Mouse (Mus musculus): Measurements from ENCODE around the gene Gm37240. TPM values are rescaled to one million over a fixed set of nuclear protein-coding genes. Genes with fewer than 3 reads are reported as not detected.
A peak's percentile ranks its signal among the peaks of the same experiment; 100 is the strongest.
"Not testable (repeated sequence)": the region's sequence is repeated elsewhere in the genome, so short reads cannot be mapped to it uniquely, and the experiment has no call there.

Gene Gm37240
- total RNA-seq, 2 experiments from 2014 or later, result 38.8 to 39.2 TPM

DNA sequence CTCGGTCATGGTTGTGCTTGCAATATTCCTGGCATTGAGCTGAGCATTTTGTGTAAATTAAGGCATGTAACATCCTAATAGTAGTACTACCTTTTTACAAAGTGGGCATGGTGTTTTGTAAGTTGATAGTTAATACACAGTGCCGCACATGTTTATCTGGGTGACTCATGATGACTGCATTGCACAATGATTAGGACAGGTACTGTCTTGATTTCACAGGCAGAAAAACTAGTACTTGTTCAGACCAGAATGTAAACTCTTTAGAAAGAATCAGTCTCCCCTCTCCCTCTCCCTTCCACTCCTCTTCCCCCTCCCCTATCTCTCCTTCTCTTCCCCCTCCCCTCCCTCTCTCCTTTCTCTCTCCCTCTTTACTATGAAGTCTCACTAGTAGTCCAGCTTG lies 1284.6 kb downstream of the Gm37240 start:
- intact Hi-C loops (cut with DNase I), result no loop called here
- DNase-seq (ENCODE audit: low spot score), result no peak

DNA sequence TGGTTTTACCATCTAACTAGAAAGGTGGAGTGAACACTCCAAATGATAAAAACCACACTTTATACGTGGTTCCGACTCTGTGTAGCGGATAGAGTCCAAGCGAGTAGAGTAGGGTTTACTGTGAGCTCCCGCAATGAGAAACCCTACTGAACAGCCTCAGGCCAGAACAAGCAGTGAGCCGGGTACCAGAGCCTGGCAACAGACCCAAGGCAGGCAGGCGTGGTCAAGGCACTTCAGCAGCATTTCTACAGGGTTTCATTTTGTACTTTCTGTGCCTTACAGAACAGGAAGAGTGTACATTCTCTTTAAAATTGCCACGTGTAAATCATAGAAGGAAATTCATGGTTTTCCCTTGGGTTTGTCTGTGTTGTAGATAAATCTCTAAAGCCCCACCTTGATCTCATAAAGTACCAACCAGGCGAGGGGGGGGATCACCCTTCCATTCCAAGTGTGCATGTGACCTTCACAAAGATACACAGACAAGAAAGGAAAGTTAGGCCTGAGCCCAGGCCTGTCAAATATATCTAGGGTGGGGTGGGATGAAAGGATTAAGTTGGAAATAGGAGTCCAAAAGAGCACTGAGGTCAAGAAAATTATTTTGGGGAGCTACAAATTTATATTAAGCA lies 1285.3 kb downstream of the Gm37240 start:
- DNase-seq (ENCODE audit: low spot score), result no peak
- intact Hi-C loops (cut with DNase I), result no loop called here

GRCm38 (mm10) chr3:84598756-84599155 lies 1288.6 kb downstream of the Gm37240 start:
- DNase-seq (ENCODE audit: low spot score), result no peak
- intact Hi-C loops (cut with DNase I), result no loop called here

DNA sequence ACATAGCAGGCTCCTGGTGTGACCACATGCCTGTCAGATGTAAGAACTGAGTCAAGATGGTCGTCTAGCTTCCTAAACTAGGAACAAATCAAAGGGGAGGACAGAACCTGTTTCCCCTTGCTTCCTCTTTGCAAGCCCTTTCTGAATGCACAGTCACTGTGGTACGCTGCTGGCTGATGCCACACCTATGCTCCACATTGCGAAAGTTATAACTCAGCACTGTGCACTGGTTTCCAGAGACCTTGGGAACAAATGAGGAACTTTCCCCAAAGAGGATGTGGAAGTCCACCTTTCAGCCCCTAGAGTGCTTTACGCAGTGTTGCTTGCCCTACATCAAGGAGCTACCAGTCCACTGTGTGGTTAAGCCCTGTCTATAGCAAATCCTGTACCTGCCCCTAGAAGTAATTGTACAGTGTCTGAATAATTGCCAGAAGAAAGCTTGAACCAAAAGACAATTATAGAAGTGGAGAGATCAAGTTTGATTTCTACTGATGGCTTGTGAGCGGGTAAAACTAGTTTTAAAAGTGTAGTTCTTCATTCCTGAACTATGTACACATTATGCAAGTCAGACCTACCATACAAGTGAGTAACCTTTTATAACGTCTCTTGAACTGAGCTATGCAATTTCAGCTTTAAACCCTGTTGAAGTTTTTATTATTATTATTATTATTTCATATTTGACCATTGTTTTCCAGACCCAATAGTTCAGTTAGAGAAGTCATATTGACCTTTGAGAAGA lies 1289.2 kb downstream of the Gm37240 start:
- intact Hi-C loops (cut with DNase I), result no loop called here
- no peak for DNase-seq (ENCODE audit: low spot score)

- no peak for DNase-seq (ENCODE audit: low spot score)
- intact Hi-C loops (cut with DNase I), result no loop called here
These were observed 1291.6 kb downstream of the Gm37240 start for GRCm38 (mm10) chr3:84595677-84596234.

- intact Hi-C loops (cut with DNase I), result no loop called here
- DNase-seq (ENCODE audit: low spot score), result no peak
These were observed 1292.2 kb downstream of the Gm37240 start for GRCm38 (mm10) chr3:84594894-84595676.

GRCm38 (mm10) chr3:84593274-84593673 lies 1294.0 kb downstream of the Gm37240 start, which contains the start of gene Tigd4:
Tigd4 (plus strand) TSS chr3:84593574.
- intact Hi-C loops (cut with DNase I), result no loop called here
- no peak for DNase-seq (ENCODE audit: low spot score)

DNA sequence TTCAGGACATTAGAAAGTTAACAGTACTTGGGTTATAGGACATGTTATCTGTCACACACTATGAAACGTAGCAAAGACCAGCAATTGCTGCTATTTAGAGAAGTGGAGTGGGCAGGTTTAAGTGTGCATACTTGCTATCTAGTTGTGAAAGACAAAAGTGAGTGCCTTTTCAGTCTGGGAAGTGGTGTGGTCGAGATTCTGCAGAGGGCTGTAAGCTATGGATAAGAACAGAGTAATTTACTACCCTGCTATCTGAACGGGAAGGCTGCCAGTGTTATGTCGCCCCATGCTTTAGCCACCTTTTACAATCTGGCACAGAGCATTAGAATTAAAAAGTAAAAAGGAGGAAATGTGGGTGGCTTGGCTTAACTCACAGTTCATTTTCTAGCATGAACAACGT lies 1300.6 kb downstream of the Gm37240 start:
- no peak for DNase-seq (ENCODE audit: low spot score)
- intact Hi-C loops (cut with DNase I), result no loop called here

DNA sequence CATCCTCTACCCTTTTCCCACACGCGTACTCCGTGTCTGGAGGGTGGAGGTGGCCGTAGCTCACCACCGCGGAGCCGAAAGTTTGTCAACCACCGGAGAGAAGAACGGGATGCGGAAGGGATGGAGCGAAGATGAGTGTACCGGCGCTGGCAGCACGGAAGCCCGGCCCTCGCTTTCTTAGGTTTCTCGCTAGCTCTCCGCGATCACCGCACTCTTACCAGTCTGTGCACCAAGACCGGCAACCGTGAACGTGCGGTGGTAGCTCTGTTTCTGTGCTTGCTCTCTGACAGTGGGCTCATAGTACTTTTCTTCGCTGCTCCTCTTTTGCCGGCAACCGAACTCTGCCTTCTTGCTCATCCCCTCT lies 1304.4 kb downstream of the Gm37240 start:
- intact Hi-C loops (cut with DNase I), result no loop called here
- DNase-seq (ENCODE audit: low spot score), result no peak

DNA sequence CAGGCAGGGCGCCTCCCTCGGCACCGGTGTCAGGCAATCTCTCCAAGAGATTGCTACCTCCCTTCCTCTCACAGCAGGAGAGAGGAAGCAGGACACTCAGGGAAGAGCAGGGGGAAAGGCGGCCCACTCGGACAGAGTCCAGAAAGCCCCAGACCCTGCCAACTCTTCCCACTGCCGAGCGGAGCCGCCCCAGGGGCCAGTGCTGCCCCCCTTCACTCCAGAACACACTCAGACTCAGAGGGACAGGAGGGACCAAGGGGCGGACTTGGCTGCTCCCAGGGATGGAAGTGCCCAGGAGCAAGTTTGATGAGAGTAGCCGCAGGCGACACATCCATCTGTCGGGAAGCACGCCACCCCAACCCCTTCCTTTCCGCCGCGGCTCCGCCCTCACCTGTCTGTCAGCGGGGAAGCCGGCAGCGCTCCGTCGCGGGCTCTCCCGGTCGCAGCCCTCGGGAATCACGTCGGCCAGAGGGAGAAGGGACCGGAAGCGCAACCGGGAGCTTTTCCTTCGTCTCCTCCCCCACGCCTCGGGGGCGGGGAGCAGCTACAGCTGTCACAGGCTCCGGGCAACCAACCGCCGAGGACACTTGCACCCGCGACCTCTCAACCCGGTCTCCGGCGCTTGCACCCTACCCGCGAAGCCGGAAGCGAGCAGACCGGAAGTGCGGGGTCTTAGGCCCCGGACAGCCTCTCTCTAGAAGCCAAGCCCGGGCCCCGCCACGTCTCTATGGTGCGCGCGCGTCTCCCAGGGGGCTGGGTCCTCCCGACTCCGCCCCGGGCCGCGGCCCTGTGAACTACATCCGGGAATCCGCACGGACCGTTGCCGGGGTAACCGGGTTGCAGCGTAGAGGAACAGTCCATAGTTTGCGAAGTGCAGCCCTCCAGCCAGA lies 1305.0 kb downstream of the Gm37240 start, which contains the start of gene Arfip1:
Gene Arfip1 (minus strand): TSS at position 603 of the 890 bp plus-strand sequence.
- peak; percentile 94 for DNase-seq (ENCODE audit: low spot score)
- intact Hi-C loops (cut with DNase I), result no loop called here

DNA sequence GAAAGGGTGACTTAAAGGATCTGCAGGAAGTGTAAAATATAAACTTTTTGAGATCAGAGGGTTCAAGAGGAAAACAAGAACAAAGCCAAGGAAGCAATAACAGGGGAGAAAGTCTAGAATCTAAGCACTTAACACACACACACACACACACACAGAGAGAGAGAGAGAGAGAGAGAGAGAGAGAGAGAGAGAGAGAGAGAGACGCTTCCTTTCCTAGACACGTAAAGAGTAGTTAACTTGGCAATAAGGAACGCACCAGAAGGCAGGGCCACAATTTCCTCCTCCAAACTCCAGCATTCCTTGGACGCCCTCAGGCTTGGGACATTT lies 1305.7 kb downstream of the Gm37240 start:
- intact Hi-C loops (cut with DNase I), result no loop called here
- DNase-seq (ENCODE audit: low spot score), result no peak

GRCm38 (mm10) chr3:84580716-84581115 lies 1306.6 kb downstream of the Gm37240 start:
- no peak for DNase-seq (ENCODE audit: low spot score)
- intact Hi-C loops (cut with DNase I), result no loop called here

GRCm38 (mm10) chr3:84570501-84570900 lies 1316.8 kb downstream of the Gm37240 start:
- intact Hi-C loops (cut with DNase I), result no loop called here
- no peak for DNase-seq (ENCODE audit: low spot score)

DNA sequence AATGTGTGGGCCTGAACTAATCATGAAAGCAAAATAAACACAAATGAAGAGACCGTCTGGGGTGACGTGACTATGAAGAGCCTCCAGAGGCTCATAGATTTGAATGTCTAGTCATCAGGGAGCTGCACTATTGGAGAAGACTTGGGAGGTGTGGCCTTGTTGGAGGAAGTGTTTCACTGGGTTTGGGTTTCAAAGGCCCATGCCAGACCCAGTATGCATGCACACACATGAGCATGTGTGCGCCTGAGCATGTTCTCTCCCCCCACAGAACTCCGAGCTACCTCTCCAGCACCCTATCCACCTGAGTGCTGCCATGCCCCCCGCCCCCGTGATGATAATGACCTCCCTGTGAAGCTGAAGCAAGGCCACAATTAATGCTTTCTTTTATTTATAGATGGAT lies 1317.7 kb downstream of the Gm37240 start:
- intact Hi-C loops (cut with DNase I), result no loop called here

DNA sequence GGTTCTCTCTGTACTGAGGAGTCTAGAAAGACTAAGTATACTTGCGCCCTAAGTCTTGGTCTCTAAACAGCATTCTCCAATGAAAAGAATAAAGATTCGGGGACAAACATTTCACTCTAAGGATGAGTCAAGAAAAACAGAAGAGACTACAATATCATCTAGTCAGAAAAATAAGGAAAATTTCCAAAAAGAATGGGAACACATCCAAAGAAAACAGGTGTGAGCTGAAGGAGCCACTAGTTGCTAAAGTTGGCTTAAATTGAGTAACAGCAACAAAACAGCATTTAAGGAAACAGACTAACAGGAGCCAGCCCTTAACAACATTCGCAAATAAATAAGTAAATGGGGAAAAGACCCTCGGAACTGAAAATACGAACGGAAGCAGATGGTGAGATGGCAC lies 1318.8 kb downstream of the Gm37240 start:
- DNase-seq (ENCODE audit: low spot score), result no peak
- intact Hi-C loops (cut with DNase I), result no loop called here

More for the DNA sequence above, 1317.7 kb downstream of the Gm37240 start:
- no peak for DNase-seq (ENCODE audit: low spot score)

DNA sequence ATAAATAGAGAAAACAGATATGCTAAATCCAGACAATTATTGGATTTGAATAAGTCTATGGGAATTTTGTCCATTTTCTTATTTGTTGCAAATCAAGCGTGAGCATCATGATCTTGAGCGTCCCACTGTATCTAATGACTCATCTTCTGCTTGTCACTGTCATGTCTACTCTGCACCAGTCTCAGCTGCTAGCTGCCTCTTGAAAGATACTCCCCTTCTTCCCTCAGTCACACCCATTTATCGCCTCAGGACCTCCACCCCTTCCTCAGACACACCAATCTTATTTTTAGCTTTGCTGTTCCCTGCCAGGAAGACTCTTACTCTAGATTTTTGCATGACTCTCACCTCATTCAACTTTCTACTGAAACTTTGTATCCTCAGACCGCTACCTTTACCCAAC lies 1323.9 kb downstream of the Gm37240 start:
- DNase-seq (ENCODE audit: low spot score), result no peak
- intact Hi-C loops (cut with DNase I), result no loop called here

DNA sequence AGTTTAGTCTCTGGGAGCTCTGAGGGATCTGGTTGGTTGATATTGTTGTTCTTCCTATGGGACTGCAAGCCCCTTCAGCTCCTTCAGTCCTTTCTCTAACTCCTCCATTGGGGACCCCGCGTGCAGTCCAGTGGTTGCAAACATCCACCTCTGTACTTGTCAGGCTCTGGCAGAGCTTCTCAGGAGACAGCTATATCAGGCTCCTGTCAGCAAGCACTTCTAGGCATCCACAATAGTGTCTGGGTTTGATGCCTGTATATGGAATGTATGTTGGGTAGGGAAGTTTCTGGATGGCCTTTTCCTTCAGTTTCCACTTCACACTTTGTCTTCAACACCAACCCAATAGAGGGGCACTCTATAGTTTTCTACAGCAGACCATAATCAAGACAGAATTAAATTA lies 1324.4 kb downstream of the Gm37240 start:
- intact Hi-C loops (cut with DNase I); DNase-seq (ENCODE audit: low spot score): not testable (repeated sequence)

- DNase-seq (ENCODE audit: low spot score), result no peak
- intact Hi-C loops (cut with DNase I), result no loop called here
These were observed 1329.0 kb downstream of the Gm37240 start for GRCm38 (mm10) chr3:84558301-84558700.

DNA sequence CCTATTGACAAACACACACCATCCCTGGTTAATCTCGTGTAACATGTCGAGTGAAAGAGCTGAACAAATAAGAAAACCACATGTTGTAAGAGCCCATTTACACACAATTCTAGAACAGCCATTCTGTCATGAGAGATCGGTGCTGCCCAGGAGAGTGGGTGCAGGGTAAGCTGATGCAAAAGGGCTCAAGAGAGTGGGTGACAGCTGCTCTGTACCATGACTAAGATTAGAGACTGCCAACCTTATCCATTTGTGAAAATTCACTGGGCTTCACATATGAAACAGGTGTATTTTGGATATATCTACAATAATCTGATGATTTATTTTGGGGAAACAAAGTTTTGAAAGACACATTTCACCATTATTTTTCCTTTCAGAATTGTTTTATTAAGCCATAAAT lies 1331.5 kb downstream of the Gm37240 start:
- no peak for DNase-seq (ENCODE audit: low spot score)
- intact Hi-C loops (cut with DNase I), result no loop called here

DNA sequence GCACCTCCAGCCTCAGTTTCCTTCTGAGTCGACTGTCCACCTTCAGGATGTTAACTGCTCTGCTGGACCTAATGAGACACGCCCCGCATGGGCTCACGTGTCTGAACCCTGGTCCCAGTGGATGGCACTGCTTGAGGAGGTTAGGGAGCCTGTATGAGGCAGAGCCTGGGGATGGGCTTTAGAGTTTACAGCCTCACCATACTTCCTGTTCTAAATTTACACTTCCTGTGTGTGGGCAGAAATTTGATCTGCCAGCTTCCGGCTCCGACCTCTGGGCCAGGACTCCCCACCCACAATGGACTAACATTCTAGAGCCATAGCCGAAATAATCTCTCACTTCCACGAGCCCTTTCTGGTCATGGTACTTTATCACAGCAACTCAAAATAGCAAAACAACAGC lies 1340.1 kb downstream of the Gm37240 start:
- intact Hi-C loops (cut with DNase I), result loop anchor here (10.0 kb wide), 1 partner anchor 232 kb away; no protein-coding TSS in a partner anchor
- DNase-seq (ENCODE audit: low spot score), result no peak
